Mouse (Mus musculus) left cerebral cortex, postnatal 4 days (tissue): Measurements from ENCODE around the gene Etfdh. TPM values are rescaled to one million over a fixed set of nuclear protein-coding genes. Genes with fewer than 3 reads are reported as not detected.
"Not testable (repeated sequence)": the region's sequence is repeated elsewhere in the genome, so short reads cannot be mapped to it uniquely, and the experiment has no call there.

Source experiments
- DNase-seq: peaks from one replicate; pipeline ENCODE4 v3.0.0-alpha.2; 2022
- intact Hi-C: fragments of 180-260 bp; cut with DNase I; formaldehyde crosslinking; loops from one replicate; pipeline ENCODE4 v1.15.1; 2025
- total RNA-seq, 2 experiments: library from RNA; stranded (reverse); gene quantifications; 2 replicates each; pipeline ENCODE4 v1.2.3; 2021

Gene Etfdh
- total RNA-seq, 2 experiments from 2014 or later: 27.0 to 30.0 TPM

DNA sequence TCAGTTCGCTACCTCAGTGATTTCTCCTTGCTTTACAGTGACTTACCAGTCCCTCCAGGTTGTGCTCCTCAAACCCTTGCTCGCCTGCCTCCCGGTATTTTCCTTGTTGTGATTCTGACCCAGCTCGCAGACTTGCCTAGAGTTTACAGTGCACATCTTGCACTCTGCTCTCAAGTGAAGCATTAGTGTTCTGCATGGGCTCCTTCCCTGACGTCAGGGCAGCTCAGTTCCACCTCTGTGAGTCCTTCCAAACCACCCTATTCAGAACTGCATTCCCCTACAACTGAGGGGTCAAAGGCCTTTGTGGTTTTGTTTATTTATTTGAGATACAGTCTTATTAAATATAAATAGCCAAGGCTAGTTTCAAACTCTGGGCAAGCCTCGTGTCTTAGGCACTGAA lies 51.1 kb downstream of the Etfdh start:
- no peak for DNase-seq
- intact Hi-C loops: no loop called here

DNA sequence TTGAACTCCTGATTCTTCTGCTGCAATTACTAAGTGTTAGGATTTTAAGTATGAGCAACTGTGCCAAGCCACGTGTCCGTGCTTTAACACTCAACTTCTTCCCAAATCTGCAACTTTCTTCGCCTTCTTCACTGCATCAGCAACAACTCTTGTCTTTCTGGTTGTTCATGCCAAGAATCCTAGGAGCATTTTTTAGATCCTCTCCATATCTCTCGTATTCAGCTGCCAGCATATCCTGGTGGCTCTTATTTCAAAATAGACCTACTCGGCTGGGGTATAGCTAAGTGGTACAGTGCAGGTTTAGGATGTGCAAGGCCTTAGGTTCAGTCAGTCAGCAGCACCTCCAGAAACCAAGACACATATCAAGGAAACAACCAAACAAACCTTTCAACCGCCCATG lies 51.7 kb downstream of the Etfdh start:
- intact Hi-C loops: no loop called here
- no peak for DNase-seq

DNA sequence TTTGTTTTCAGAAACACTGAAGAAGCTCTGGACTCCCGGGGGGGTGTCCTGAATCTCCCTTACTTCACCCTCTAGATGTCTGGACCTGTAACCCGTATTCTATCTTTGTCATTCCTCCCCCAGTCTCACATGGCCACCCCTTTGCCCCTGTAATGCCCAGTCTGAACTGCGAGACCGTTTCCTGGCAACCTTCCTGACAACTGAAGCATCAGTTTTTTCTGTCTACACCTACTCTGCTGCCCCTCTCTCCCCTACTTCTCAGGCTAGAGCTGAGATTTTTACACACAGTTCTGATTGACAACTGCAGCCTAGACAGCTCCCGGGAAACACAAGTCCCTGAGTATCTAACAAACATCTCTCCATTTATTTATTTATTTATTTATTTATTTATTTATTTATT lies 52.4 kb downstream of the Etfdh start:
- no peak for DNase-seq
- intact Hi-C loops: no loop called here

DNA sequence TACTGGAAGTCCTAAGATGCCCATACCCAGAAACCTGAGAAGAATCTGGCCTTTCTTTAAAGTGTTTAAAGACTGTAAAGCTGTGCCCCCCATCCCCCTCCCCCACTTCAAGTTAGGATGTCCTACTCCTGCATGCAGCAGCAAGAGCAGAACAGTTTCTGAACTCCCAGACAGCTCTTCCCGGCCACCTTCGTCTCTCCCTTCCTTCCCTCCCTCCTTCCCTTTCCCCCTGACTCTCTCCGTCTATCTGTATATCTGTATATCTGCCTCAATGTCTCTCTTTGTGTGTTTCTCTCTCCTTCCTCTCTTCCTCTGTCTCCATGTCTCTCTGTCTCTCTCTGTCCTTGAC lies 52.9 kb downstream of the Etfdh start:
- no peak for DNase-seq
- intact Hi-C loops: no loop called here

DNA sequence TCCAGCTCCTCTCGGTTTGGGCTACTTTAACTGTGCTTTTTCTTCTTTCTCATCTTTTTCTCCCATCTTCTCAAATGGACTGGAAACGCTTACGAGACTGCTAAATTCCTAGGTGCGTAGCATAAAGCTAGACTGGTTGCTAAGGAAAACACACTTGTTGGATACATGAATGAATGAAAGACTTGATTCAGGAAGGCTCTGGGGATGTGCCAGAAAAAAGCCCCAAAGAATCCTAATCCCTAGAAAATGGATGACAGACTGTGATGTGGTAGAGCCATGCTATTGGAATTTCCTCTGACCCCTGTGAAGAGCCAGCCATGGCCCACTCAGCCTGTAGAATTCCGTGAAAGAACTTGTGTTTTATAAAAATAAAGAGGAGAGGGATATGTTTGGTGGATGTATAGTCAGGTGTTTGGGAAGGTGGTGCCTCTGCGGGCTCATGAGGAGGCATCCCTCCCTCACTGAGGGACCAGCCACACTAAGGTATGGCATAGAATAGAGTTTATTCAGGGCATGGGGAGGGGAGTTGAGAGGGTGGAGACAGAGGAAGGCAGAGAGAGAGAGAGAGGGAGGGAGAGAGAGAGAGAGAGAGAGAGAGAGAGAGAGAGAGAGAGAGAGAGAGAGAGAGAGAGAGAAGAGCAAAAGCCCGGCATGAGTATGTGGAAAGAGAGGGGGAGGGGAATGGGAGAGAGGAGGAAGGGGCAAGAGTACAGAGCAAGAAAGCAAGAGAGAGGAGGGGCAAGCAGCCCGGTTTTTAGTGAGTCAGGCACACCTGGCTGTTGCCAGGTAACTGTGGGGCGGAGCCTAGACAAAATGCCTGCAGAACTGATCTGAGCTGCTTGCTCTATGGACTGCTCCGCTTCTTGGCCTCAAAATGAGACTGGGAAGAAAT lies 53.5 kb downstream of the Etfdh start:
- intact Hi-C loops: no loop called here

DNA sequence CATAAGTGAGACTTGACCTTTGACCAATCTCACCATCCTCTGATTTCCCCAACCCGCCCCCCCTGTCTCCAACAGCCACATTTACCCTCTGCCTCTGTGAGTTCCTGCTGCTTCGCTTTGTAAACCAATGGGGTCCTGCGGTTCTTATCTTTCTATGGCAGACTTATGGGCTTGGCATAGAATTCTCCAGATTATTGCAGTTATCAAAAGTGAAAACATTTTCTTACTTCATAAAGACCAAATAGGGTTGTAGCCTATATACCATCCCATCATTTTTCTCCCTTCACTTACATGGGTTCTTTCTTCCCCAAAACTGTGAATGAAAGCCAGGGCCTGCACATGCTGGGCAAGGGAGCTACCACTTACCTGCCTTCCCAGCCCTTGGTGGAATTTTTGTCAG lies 55.0 kb downstream of the Etfdh start:
- intact Hi-C loops: no loop called here
- no peak for DNase-seq

More for the DNA sequence above, 53.5 kb downstream of the Etfdh start:
- DNase-seq: no peak

DNA sequence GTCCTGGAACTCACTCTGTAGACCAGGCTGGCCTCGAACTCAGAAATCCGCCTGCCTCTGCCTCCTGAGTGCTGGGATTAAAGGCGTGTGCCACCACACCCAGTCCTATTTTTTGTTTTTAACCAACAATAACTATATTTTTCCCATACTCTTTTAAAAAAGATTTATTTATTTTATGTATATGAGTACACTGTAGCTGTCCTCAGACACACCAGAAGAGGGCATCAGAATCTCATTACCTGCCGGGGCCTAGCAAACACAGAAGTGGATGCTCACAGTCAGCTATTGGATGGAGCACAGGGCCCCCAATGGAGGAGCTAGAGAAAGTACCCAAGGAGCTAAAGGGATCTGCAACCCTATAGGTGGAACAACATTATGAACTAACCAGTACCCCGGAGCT lies 55.9 kb downstream of the Etfdh start:
- intact Hi-C loops, DNase-seq: not testable (repeated sequence)

DNA sequence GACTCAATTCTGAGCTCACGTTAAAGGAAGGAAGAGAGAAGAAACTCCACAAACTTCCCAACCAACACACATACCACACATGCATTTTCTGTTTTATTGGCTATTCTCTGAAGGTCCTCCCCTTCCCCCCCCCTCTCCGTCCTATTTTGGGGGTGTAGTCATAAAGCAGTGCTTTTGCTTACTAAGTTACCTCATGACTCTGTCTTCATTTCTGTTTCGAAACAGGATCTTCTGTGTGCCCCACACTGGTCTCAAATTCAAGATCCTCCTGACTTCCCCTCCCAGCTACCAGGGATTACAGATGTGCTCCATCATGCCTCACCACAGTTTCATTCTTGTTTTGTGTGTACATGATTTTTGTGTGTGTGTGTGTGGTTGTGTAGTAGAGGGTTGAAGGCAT lies 56.9 kb downstream of the Etfdh start:
- DNase-seq: no peak
- intact Hi-C loops: no loop called here

DNA sequence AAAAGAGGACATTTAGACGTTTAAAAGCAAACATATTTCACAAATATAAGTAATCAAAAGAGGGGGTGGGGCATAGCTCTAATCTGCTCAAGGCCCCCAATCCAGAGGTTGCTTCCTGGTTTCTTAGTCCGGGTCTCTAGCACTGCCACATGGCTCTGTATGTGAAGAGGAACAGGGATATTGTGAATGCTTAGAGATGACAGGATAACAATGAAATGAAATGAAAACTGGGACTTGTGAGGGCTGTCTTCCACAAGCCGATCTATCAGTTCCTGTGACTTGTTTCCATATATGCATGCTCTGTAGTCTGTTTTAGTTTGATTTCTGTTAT lies 60.0 kb downstream of the Etfdh start:
- intact Hi-C loops: loop anchor here (10.0 kb wide), 1 partner anchor 55 kb away; no protein-coding TSS in a partner anchor
- DNase-seq: no peak

DNA sequence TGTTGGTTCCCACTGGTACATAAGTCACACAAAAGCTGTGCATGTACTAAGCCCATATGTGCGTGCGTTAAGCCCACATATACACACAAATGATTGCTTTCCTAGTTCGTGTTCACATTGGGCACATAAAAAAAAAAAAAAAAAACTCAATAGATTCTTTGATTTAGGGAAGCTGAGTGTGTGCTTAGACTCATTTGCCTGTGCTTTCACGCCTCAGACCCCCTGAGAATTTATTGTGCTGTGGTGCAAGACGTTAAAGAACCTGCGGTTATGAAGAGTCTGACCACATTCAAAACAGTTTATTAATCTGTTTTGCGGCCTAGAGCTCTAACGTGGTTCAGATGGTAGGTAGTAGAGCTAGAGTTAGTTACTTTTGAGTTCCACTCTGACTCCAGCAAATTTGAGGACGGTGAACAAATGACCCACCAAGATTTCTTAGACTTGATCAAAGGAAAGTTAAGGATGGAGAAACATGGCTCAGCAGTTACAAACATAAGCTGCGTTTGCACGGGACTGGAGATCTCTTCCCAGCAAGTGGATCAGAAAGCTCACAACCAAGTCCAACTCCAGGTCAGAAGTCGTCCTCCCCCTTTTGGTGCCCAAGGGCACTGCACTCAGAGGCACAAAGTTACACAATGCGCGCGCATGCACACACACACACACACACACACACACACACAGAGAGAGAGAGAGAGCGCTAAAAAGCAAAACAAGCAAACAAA lies 60.5 kb downstream of the Etfdh start:
- intact Hi-C loops: loop anchor here (10.0 kb wide), 1 partner anchor 54 kb away; no protein-coding TSS in a partner anchor
- DNase-seq: no peak

DNA sequence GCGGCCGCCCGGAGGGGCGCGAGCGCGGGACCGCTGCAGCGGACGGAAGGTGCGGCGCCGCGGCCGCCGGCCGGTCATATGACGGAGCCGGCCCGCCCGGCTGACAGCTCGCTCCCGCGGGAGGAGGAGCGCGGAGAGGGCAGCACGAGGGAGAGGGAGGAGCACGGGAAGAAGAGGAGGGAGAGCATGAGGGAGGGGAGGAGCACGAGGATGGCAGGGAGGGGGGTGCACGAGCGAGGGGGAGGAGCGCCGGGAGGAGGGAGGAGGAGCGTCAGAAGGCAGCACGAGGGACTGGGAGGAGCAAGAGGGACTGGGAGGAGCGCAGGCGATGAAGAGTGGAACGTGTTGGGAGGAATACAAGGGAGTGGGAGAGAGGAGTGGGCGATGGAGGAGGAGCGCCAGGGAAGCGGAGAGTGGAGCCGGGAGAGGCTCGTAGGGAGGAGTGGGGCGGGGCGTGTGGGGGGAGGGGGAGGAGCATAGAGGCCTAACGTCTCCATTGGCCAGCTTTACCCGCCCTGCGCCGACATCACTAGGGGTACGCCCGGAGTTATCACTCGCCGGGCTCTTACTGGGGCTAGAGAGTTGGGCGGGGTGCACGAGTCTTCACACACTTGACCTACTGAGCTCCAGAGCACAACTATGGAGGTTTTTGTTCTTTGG lies 61.5 kb downstream of the Etfdh start, which contains the start of gene Fnip2:
Gene Fnip2, minus strand, starts transcription at position 94 of the 660 bp plus-strand sequence.
- intact Hi-C loops: loop anchor here (10.0 kb wide), 1 partner anchor 53 kb away; no protein-coding TSS in a partner anchor
- DNase-seq: peak; percentile 92

DNA sequence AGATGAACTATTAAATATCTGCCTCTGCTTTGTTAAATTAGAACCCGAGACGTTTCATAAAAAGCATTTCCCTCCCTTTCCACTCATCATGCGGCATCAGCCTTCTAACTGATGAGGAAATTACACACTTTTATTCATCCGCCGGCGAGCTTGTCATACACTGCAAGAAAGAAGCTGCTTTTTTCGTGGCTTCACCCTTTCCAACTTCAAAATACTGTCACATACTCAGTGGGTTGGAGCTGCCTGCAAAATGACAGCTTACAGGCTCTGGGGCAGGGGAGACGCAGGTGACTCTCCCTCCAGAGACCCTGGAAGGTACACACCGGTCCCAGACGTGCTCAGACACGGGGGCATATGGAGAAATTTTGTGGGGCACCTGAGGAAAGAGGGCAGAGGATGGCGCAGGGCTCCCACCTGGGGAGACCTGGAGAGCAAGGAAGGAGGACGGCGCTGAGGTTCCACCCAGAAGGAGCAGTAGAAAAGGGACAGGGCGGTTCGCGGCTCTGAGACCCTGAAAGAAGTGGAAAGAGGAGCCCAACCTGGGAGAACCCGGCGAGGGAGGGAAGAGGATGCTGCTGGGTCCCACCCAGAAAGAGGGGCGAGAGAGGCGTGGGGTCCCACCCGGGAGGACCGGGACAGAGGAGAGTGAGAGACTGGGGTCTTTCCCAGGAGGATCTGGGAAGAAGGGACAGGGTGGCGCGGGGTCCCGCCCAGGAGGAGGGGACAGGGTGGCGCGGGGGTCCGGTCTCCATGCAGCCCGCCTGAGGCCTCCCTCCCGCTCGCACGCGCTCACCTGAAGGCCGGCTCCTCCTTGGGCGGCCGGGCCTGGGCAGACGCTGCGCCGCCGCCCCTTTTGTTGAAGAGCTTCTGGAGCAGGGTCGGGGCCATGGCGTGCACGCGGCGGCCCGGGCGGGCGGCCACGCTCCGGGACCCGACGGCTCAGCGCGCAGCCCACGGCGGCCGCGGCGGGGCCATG lies 62.3 kb downstream of the Etfdh start:
- intact Hi-C loops: loop anchor here (10.0 kb wide), 1 partner anchor 52 kb away; no protein-coding TSS in a partner anchor
- DNase-seq: peak; percentile 40

DNA sequence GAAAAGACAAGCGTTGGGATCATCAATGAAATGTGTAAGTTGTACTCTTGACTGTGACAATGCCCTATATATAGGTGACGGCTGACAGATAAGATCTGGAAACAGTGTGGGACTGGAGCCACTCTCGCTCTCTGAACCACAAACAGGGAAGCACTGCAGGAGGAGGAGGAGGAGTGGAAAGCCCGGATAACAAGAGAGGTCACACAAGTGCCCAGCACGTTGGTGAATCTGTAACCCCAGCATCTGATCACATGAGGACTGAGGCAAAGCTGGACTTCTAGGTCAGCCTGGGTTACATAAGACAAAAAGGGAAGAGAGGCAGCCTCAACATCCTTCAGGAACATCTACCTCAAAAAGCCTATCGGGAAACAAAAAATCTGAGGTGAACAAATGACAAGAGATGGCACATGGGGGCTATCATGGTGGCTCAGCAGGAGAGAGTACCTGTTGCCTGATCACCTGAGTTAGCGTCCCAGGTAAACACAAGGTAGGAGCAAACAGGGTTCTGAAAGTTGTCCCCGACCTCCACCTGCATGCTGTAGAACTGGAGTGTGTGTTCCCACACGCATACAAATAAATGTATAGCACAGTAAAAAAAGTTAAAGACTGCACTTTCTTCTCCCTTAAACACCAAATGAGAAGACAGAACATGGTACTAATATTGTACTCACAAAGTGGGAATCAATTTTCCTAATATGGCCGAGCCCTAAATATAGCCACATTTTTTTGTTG lies 64.3 kb downstream of the Etfdh start:
- intact Hi-C loops: loop anchor here (10.0 kb wide), 1 partner anchor 50 kb away; no protein-coding TSS in a partner anchor
- DNase-seq: no peak

DNA sequence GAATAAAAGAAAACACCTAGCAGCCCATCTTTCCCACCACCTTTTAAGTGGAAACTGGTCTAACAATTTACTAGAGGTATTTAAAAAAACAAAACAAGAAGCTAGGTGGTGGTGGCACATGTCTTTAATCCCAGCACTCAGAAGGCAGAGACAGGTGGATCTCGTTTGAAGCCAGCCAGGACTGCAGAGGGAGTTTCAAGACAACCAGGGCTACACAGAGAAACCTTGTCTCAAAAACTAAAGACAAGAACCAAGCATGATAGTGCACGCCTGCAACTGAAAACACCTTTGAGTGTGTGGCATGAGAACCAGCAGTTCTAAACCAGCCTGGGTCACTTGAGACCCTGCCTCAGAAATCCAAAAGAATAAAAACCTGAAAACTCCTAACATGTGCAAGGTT lies 65.8 kb downstream of the Etfdh start:
- DNase-seq: no peak
- intact Hi-C loops: loop anchor here (10.0 kb wide), 1 partner anchor 49 kb away; no protein-coding TSS in a partner anchor

DNA sequence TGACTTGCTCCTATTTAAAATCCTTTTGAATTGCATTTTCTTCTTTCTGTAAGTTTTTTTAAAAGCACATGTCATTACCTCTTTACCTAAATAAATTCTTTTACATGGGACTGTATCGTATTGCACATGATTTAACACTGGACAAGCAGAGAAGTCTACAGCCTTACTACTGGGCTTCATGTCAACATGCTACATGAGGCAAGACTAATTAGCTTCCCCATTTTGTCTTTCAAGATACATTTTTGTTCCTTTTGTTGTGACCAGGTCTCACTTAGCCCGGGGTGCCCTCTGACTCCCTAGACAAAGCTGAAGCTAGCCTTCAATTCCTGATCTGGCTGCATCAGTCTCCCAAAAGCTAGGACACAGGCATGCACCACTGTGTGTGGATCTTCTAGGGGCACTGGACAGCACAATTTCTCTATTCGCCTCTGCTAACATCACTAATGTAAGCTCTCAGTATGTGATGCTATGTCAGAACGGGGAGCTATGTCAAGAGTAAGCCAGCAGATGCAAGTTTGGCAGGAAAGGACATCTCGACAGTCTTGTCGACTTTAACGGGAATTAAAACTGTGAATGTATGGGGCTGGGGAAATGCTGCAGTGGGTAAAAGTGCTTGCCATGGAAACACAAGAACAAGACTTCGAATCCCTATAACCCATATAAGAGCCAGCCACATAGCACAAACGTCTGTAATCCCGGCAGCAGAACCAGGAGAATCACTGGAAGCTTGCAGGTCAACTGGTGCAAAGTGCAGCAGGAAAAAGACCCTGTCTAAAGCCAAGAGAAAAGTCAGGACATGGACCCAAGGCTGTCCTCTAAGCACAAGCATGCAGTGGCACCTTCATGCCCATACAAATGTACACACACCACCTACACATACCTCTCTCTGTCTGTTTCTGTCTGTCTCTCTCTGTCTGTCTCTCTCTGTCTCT lies 67.2 kb downstream of the Etfdh start:
- no peak for DNase-seq
- intact Hi-C loops: loop anchor here (10.0 kb wide), 1 partner anchor 47 kb away; no protein-coding TSS in a partner anchor

DNA sequence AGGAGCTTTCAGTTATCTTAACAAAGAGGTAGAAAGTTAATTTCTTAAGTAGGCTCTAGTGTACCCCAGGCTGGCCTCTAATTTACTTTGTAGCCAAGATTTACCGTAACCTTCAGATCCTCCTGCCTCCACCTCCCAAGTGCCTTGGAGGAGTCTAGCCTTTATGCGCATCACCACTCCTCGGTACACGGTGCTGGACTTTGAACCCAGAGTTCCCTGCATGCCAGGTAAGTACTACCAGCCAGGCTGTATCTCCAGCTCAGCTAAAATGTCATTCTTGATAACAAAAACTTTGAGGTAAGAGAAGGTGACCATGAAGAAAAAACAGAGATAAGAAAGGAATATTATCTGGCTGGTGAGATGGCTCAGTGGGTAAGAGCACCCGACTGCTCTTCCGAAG lies 68.7 kb downstream of the Etfdh start:
- DNase-seq: no peak
- intact Hi-C loops: loop anchor here (10.0 kb wide), 1 partner anchor 46 kb away; no protein-coding TSS in a partner anchor

DNA sequence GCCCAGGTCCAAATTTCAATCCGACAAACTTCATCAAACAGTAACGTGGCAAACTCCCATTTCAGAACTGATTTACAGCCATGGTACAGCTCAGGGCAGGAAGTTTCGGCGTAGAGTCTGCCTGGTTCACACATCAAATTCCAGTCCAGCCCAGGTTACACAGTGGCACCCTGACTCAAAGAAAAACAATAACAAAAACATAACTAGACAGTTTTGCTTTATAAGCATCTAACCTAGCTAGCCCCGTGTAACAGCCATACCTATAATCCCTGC lies 69.6 kb downstream of the Etfdh start:
- intact Hi-C loops: loop anchor here (10.0 kb wide), 1 partner anchor 45 kb away; no protein-coding TSS in a partner anchor
- DNase-seq: no peak

DNA sequence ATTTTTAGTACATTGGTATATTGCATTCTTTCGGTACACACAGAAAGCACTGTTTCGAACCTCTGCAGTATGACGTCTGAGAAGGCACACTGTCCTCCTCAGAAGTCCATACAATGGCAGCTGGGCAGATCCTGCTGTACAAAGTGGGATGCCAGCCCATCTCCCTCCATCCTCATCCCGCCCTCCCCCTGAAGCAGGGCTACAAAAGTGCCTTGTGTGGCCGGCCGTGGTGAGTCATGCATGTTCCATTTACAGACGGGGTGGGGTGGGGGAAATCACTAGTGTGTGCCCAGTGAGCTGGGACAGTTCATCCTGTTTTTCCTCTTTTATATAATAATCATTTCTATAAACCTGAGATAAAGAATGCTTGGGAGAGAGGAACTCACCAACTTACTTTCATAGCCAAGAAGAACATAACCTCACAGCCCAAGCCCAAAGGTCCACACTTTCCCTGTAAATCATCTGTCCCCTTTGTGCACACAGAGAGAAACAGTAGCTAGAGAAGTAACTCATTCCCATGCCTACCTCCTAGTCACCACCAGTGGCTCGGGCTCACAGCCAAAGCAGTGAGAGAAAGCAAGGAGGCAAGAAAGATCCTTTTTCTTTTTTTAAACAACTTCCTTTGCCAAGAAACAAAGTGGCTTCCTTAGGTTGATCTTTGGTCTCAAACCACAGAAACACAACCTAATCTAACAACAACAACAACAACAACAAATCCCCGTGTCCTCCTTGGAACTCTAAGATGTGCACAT lies 70.1 kb downstream of the Etfdh start:
- intact Hi-C loops: no loop called here
- peak; percentile 34 for DNase-seq
